Mouse (Mus musculus) adrenal gland, postnatal 4 days (tissue): ENCODE measurements at regions not wholly inside any gene's neighbourhood (a gene's known extent, or its start where the extent isn't known, plus 50 kb on each side); places are given as distances from the start of the nearest gene placed in this dataset.

Experiments
- DNase-seq, 2 experiments: peaks; one replicate each; pipeline ENCODE4 v3.0.0; 2021 to 2022; ENCODE audit warnings: low spot score in 2 of 2, mixed read lengths in 2 of 2

DNA sequence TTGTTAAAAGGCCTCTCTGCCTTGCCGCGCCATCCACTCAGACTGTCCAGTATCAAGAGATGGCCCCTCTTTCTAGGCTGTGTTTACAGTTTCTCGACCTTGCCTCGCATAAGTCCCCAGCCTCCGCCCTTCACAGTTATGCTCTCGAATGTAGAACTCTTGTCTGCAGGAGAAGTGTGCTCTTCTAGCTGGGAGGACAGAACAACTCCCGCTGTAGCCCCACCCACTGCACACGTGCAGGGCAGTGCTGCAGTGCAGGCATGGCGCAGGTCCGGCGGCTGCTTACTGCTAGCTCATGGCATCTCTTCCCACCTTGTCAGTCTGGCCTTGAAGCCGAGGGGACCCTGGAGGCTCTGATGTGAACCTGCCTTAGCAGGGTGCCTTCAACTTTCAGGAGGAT, 145.7 kb upstream of the Lrfn2 start:
- DNase-seq: no peak

DNA sequence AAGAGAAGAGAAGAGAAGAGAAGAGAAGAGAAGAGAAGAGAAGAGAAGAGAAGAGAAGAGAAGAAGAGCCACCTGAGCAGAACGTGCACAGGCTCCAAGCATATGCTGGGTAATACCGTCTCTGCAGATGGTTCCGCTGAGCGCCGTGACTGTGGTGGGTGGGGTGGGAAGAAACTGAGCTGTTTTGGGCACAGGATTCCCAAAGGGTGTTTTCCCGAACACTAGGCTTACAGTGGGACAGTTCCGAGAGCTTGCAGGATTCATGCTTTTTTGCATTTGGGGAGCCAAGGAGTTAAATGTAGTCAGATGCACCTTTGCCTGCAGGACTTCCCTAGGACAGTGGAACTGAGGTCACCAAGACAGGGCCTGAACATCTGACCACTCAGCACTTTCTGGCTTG, 142.3 kb upstream of the Lrfn2 start:
- DNase-seq: no peak

DNA sequence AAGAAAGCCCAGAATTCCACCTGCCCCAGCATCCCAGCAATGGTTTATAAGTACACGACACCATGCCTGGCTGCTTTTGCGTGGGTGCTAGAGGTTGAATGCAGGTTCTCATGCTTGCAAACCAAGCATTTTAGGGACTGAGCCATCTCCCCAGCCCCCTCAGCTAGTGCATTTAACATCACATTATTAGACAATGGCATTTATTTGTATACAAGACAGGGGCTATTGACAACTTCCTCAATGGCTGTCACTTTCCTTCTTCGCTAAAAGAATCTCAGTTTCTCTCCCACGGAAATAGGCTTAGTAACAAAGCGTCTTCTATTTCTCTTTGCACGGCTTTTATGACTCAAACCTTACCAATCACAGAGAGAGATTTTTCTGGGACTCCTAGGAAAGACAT, 141.7 kb upstream of the Lrfn2 start:
- no peak for DNase-seq

DNA sequence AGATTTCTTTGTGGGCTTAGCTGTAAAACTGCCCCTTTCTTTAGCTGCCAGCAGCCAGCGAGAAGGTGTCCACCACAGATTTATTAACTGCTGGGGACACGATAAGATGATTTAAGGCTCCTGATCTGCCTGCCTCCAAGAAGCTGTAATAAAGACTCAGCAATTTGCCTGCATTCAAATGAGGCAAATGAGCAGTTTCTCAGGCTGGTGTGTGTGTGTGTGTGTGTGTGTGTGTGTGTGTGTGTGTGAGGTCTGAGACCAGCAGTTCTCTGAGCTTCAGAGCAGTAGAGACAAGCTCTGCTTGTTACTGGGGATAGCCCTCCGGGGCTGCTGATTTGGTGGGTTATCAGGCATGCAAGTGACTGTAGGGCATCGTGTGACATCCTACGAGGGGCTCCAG, 139.2 kb upstream of the Lrfn2 start:
- no peak for DNase-seq

DNA sequence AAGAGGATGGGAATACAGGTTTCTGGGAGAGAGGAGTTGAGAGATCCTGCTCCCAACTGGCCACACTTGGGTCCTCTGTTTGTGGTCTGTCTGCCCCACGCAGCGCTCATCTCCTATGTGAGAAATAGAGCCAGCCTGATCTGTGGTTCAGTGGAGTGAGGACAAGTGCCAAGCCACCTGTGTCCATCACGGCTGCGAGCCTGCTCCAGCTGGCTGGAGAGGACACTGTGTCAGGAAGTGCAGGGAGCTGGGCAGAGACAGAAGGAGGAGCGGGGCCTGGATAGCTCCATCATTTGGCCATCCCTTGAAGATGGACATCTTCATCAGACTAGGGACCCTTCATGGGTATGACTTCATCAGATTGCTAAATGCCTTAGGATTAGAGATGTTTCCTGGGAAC, 136.4 kb upstream of the Lrfn2 start:
- no peak for DNase-seq

DNA sequence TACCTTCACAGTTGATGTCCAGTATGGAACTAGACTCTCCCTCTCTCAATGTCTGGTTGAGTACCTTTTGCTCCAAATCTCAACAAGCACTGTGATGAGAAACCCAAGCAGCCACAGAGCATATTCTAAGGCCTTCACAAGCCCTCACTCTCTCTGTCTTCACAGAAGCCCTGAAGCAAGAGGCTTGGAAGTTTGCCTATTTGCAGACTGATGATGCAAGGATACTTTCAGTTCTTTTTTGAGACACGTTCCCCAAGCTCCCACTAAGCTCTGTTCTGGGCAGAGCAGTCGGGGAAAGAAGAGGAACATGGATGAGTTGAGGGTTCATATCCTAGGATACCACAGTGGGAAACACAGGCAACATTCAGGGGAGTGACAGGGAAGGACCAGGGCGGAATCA, 134.0 kb upstream of the Lrfn2 start:
- DNase-seq: no peak

DNA sequence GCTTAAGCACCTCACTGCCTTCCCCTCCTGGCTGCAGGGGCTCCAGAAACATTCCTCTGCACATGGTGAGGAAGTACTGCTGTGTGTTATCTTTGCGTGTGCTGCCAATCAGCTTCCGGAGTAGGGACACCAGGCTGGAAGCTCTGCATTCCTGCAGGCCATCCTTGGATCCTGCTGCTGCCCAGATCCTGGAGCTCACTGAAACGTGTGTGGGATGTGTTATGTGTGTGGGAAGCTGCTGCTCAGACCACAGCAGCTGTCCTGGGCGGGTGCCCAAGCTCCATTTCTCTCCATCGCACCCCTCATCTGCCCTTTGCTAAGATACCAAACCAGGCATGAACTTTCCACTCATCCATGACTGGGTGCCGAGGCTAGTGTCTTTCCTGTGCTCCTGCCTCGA, 129.5 kb upstream of the Lrfn2 start:
- DNase-seq: no peak

DNA sequence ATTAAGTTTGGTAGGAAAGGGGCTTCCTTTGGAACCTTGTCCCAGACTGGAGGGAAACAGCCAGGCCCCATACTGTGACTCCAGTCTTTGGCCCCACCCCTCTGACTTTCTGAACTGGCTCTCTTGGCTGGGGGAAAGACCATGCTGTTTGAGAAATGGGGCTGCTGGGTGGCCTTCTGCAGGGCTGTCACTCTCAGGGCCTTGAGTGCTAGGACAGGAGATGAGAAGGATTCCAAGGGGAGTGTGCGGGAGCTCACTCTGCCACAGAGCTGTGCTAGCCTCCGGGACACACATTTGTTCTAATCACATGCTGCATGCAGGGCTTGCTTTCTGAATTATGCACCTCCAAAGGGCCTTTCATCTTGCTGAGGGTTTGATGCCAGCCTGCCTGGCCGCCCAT, 124.3 kb upstream of the Lrfn2 start:
- DNase-seq: no peak

DNA sequence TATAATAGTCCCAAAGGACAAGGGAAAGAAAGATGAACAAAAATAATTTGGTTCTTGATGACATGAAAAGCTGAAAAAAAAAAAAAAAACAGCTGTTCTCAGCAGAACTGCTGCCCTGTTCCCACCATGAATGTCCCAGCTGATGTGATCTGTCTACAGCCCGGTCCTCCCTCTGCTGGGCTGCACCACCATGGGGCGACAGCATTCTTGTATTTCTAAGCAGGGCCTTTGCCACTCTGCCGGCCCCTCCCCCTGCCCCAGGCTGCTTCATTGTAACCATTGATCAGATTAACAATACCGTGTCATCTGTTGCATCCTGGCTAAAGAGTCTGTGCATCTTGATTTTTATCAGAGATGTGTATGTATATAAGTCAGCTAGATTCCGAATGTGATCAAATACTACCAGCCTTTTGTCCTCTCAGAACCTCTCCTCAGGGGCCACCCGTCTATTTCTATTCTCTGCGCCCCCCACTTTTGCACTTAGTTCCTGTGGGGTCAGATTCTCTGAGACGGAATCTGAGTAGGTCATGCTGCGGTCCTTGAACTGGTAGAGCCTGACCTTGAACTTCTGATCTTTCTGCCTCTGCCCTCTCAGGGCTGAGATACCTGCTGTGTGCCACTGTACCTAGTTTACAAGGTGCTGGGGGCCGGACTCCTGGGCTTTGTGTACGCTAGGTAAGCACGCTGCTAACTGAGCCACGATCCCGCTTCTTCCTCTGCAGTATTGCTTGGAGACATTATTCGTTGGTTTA, 117.2 kb upstream of the Lrfn2 start:
- DNase-seq: no peak

DNA sequence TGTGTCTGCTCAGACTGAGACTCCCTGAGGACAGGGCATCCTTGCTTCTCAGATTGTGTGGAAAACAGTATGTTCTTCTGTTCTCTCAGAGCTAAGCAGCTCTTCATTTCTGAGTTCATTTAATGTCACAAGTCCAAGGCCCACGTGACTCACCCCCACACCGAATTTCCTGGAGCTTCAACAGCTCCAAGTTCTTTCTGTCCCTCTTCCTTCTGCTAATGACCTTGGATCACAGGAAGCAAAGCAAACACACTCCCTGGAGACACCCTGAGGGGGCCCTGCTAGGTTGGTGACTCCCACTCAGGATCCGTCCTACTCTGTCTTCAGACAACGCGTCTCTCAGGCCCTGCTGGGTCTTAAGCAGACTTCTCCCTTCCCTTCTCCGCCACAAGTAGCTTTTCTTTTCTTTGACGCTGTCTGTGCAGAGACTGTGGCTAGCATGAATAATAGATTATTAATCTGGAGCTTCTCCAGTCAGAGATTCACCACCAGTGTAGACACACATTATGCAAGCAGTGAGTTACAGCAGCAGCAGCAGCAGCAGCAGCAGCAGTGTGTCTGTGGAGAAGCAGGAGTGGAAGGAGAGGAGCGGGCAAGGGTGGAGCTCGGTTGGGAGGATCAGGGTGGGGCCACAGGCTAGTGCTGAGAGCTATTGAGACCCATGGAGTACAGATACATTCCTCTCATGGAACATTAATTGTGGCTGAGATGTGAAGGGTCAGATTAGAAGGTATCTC, 115.4 kb upstream of the Lrfn2 start:
- no peak for DNase-seq

DNA sequence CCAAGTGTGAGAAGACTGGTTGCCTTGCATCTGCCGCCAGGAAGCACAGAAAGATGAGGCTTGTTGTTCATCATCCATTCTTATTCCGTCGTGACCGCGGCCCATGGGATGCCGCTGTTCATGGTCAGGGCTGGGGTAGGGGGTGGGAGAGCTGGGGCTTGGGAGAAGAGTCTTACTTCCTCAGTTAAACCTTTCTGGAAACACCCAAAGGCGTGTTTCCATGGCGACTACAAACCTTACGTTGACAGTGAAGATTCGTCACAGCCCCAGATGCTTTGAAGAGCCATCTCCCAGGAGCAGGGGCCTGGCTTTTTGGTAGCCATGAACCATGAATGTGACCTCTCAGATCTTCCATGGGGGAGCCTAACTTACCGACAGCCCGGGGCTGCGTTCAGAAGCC, 114.6 kb upstream of the Lrfn2 start:
- no peak for DNase-seq

DNA sequence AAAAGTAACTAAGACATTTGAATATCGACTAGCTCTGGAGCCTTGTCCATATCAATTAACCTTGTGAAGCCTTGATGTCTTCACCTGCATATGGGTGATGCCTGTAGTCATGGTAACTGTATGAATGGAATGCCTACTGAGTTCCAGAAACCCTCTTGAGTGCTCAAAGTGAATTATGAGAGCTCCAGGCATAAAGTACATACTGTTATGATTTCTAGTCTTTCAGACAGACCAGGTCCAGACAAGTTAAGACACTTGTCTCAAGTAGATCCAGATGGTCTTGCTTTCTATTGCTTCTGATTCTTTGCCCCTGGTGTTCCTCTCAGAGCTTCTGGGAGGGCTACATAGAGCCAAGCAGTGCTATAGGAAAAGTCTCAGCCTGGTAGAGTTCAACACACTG, 112.5 kb upstream of the Lrfn2 start:
- DNase-seq: no peak

DNA sequence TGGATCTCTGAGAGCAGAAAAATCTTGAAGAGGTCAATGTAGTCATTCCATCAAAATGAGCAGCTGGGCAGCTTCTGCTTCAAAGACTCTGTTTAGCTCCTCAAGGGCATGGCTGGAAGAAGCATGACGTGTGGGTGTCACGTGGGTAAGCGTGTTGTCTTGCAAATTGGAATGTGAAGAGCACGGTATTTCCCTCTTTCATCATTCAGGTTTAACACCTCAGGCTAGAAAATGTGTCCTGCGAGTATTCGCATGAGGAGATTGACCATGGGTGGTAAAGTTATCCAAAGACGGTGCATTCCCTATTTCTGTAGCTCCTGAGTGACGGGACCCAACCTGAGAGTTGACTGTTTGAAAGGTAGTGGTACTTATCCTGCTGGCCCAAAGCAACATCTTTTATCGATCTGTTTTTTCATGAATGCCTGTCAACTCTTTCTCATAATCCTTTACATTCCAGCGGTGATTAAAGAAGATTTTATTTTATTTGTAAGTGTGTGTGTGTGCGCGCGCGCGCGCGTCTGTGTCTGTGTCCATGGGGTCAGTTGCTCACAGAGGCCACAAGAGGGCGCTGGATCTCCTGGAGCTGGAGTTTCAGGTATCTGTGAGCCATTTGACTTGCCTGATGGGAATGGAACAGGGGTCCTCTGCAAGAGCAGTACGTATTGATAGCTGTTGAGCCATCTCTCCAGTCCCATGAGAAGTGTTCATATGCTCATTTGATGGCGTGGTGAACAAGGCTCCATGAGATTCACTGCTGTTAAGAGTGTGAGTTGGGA, 109.9 kb upstream of the Lrfn2 start:
- DNase-seq: no peak

DNA sequence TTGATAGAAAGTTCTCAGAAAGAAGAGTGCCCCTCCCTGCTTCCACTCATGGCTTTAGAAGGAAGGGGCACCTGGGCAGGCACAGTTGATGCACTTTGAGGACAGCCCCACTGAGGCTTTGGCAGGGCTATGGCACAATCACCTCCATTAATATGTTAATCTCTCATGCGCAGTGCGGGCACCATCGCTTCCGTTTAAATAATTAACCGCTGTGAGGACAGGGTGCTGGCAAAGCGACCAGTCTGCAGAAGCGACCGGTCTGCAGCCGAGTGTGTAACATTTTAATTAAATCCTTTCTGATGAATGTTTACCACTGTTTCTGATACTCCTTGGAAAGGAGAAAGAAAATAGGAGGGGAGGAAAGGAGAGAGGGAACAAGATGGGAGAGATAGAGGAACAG, 108.3 kb upstream of the Lrfn2 start:
- no peak for DNase-seq

DNA sequence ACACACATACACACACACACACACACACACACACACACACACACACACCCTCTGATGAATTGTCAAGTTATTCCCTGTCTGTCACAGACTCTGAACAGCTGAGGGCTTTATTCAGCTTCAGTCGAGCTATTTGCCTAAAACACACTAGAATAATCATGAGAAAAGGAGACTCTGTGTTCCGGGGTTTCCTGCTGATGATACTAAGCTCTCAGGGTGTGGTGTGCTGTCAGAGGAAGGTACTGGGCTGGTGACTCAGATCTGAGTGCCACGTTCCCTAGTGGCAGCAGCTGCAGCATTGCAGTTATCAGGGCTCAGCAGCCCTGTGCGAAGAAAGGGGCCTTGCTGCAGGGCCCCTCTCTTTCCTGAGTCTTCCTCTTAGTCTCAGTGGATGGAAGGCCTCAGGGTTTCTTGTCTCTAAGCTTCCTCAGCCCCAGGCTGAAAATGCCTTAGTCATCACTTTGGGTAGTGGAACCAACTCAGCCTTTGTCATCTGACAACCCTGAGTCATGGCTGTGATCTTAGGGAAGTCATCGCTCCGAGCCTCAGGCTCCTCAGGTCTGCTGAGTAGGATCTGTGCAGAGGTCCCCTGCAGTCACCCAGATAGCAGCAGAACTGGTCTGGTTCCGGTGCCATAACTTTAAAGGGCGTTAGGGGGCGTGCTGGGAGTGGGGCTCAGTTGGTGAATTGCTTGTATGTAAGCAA, 106.8 kb upstream of the Lrfn2 start:
- DNase-seq: no peak

DNA sequence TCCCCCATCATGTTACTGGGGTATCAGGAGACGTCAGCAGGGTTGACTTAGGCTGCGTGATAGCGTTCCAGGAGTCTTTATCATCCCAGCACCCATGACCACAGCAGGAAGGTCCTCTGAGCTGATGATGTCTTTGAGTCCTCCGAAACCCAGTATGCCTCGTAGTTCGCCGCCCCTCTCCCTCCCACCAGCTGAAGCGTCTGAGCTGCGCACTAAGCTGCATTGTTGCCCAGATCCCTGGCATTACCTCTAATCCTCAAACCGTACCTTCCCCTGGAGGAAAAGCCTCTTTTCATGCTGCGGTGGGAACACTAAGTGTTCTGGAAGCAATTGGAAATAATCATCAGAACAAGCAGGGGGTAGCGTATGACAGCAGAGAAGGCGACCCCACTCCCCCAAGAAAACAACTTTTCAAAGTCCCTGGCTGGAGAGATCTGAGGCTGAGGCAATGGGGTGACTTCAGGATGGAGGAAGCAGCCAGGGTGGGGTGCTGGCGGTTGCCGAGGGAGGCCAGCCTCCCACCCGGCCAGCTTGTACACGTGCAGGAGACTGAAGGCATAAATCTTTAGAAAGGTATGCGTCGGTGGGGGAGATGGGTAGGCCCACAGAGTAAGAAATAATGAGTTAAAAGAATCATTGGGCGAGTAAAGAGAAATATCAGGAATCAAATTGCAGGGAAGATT, 93.7 kb upstream of the Lrfn2 start:
- DNase-seq: no peak

DNA sequence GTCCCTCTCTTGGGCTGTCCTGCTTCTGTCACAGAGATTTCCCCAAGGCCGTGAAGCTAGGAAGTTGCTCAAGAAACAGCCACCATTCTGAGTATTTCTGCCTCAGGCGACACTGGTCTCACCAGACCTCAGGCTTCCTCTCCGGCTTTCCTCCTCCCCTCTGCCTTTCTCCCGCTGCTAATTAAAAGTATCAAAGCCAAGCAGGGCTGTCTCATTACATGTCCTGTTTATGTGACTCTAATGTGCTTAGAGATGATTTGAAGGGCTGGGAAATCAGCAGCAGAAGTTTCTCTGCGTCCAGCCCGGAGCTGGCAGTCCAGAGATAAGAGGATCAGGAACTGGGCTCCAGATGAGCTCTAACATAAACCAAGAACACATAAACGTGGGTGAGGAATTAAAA, 84.3 kb upstream of the Lrfn2 start:
- DNase-seq: no peak

DNA sequence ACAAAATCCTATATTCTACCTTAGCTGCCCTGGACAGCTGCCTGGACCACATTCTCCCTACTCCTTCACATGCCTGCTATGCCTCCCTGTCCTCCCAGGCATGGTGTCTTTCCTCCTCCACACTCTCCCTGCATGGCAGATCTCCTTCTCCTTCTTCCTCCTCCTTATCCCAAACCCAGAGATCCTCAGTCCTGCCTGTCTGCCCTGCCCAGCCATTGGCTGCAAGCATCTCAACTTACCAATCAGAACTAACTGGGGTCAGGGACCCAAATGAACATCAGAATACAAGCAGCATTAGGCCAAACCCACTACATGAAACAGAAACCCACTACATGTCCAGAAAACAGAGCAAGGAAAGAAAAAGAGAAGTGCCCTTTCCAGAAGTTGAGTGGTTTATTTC, 81.3 kb upstream of the Lrfn2 start:
- no peak for DNase-seq

DNA sequence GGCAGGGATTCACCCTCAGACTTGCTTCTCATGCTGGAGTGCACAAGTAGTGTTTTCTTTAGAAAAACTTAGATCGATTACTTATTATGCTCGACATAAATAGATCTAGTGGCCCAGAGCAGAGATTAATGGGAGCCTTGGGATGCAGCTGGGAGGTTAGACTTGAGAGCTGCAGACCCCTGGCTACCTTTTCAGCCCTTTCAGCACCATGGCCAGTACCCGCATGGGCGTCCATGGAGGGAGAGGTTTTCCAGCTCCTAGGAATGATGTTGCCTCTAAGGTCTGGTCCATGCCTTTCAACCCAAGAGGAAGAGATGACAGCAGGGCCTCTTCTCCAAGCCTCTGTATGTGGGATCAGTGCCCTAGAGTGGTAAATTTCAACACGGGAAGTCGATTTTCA, 73.3 kb upstream of the Lrfn2 start:
- no peak for DNase-seq

DNA sequence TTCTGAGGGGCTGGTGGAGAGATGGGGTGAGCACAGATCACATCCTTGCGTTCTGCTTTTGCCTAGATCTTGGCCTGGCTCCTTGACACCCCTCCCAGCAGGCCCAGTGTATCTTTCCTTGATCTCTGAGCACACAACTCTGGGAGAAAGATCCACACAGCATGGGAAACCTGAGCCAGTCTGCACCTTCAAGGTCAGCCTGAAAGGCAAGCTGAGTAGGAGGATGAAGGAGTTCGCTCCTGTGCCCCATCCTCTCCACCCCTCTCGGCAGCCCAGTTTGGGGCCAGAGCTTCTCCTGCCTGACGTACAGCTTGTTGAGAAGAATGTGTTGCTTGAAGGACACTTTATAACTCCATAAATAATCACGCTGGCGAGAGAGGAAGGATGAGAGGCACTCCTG, 61.7 kb upstream of the Lrfn2 start:
- DNase-seq: no peak

DNA sequence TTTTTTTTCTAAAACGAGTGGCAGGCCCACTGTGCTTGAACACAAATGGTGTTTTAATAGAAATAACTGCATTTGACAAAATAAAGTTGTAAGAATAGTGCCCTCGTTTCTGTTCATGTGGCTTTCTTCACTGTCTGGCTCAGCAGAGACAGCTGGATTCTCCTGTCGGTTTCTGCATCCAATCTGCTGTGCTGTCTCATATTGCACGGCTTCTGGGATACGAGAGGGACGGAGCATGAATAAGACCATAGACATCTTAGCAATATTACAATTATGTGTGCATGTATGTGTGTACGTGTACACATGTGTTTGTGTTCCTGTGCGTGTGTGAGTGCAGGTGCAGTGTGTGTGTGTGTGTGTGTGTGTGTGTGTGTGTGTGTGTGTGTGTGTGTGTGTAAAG, 54.7 kb upstream of the Lrfn2 start:
- DNase-seq: no peak
